Mouse (Mus musculus) liver, embryonic 13.5 days (tissue): ENCODE data around the gene Slc12a4. TPM values are rescaled to one million over a fixed set of nuclear protein-coding genes. Genes with fewer than 3 reads are reported as not detected.
"Not testable (repeated sequence)": the region's sequence is repeated elsewhere in the genome, so short reads cannot be mapped to it uniquely, and the experiment has no call there.

Experiments used
- ATAC-seq: fragments of 200-750 bp; cut with Nextera tagmentation; 2 replicates; pipeline ENCODE4 v1.8.0; 2017; ENCODE audit warnings: low read depth, mild to moderate bottlenecking, moderate number of reproducible peaks, moderate library complexity
- DNase-seq: peaks from one replicate; pipeline ENCODE4 v3.0.0; 2022
- H3K27ac ChIP-seq: fragments of 300-500 bp; sonication (generic); 2 replicates; pipeline ENCODE4 v1.5.1; 2015; ENCODE audit warnings: moderate library complexity, mild to moderate bottlenecking, inconsistent platforms
- H3K27me3 ChIP-seq: fragments of 300-500 bp; sonication (generic); 2 replicates; pipeline ENCODE4 v1.6.1; 2015; ENCODE audit warnings: mild to moderate bottlenecking, inconsistent platforms
- H3K36me3 ChIP-seq: fragments of 300-500 bp; sonication (generic); 2 replicates; pipeline ENCODE4 v1.6.1; 2015; ENCODE audit warnings: mild to moderate bottlenecking, inconsistent platforms
- H3K4me1 ChIP-seq: fragments of 300-500 bp; sonication (generic); replicated peaks from 2 replicates; pipeline ENCODE4 v1.6.1; 2015; ENCODE audit warnings: inconsistent platforms
- H3K4me2 ChIP-seq: fragments of 300-500 bp; sonication (generic); 2 replicates; pipeline ENCODE4 v1.6.1; 2015; ENCODE audit warnings: inconsistent platforms, mild to moderate bottlenecking, moderate library complexity
- H3K4me3 ChIP-seq: fragments of 300-500 bp; sonication (generic); replicated peaks from 2 replicates; pipeline ENCODE4 v1.5.1; 2015; ENCODE audit warnings: mild to moderate bottlenecking, inconsistent platforms
- H3K9ac ChIP-seq: fragments of 300-500 bp; sonication (generic); 2 replicates; pipeline ENCODE4 v1.6.1; 2015; ENCODE audit warnings: mild to moderate bottlenecking, inconsistent platforms
- H3K9me3 ChIP-seq: fragments of 300-500 bp; sonication (generic); replicated peaks from 2 replicates; pipeline ENCODE4 v1.6.1; 2016; ENCODE audit warnings: inconsistent platforms
- WGBS: fragments of 180-500 bp; shearing (Covaris S2); methylation state at CpG from one replicate; pipeline ENCODE4 v1.1.7; 2015; ENCODE audit not compliant: insufficient replicate concordance; 5-methylcytosine and 5-hydroxymethylcytosine counted together
- polyA plus RNA-seq: library from polyadenylated mRNA; unstranded; fragments of >200 nt; fragmentation: Nextera tagmentation; extraction: Ambion mirVana; gene quantifications from 2 replicates; pipeline ENCODE4 v1.2.1, GENCODE M21; 2015

Gene Slc12a4
- polyA plus RNA-seq = 12.6 and 13.1 TPM in 2 replicates

GRCm38 (mm10) chr8:105965905-105966341, at the start of gene Slc12a4:
Slc12a4 (minus strand) TSS chr8:105966097.
- Histone ChIP-seq H3K27me3 (no peaks in the 10 kb centered on the region), H3K36me3 (no peaks in the 10 kb centered on the region), H3K9ac (peak within 1 kb of the TSS; percentile 87), H3K4me1 (peaks cover 77% of the 10 kb centered on the region), H3K9me3 (no peaks in the 10 kb centered on the region), H3K4me2 (peak within 1 kb of the TSS; percentile 96), H3K4me3 (peak within 1 kb of the TSS; percentile 84), H3K27ac (peak within 1 kb of the TSS; percentile 93)
- 1% methylated on average over 47 of the region's 47 CpGs for WGBS
- peak; percentile 72 for ATAC-seq
- peak; percentile 65 for DNase-seq

GRCm38 (mm10) chr8:106012203-106012602, 46.3 kb upstream of the Slc12a4 start:
- H3K4me3 ChIP-seq = peak overlapping the region; percentile 93
- peaks cover 67% of the 10 kb centered on the region for H3K4me1 ChIP-seq
- DNase-seq (peak; percentile 37), ATAC-seq (peak; percentile 36; the same call in 1 of the 2 replicates)
- H3K27ac ChIP-seq = peak overlapping the region; percentile 87
- H3K27me3 ChIP-seq, H3K9me3 ChIP-seq, H3K36me3 ChIP-seq: not testable (repeated sequence)
- H3K4me2 ChIP-seq = peak overlapping the region; percentile 98
- peak overlapping the region; percentile 94 for H3K9ac ChIP-seq
- WGBS = 43% methylated on average over 8 of the region's 8 CpGs

GRCm38 (mm10) chr8:106011643-106011986, 45.7 kb upstream of the Slc12a4 start, which contains the start of gene Ddx28:
Ddx28 (minus strand) TSS chr8:106011882.
- ATAC-seq (peak; percentile 30), DNase-seq (no peak)
- Histone ChIP-seq H3K27me3 (no peaks in the 10 kb centered on the region), H3K4me1 (peaks cover 65% of the 10 kb centered on the region), H3K4me2 (peak within 1 kb of the TSS; percentile 98), H3K9ac (peak within 1 kb of the TSS; percentile 94), H3K4me3 (peak within 1 kb of the TSS; percentile 93), H3K27ac (peak within 1 kb of the TSS; percentile 87), H3K36me3 (peaks cover 7% of the 10 kb centered on the region; the same call in 1 of the 2 replicates), H3K9me3 (no peaks in the 10 kb centered on the region)
- WGBS = under 1% methylated on average over 6 of the region's 6 CpGs

- H3K4me3 ChIP-seq = peak overlapping the region; percentile 93
- peaks cover 60% of the 10 kb centered on the region for H3K4me1 ChIP-seq
- peaks cover 7% of the 10 kb centered on the region; the same call in 1 of the 2 replicates for H3K36me3 ChIP-seq
- DNase-seq = peak; percentile 85
- H3K9me3 ChIP-seq = no peaks in the 10 kb centered on the region
- H3K9ac ChIP-seq = peak overlapping the region; percentile 94
- ATAC-seq = peak; percentile 89
- no peaks in the 10 kb centered on the region for H3K27me3 ChIP-seq
- H3K4me2 ChIP-seq = peak overlapping the region; percentile 98
- peak overlapping the region; percentile 87 for H3K27ac ChIP-seq
- WGBS = under 1% methylated on average over 74 of the region's 74 CpGs
Observed at GRCm38 (mm10) chr8:106010748-106011642, 45.1 kb upstream of the Slc12a4 start.

GRCm38 (mm10) chr8:106007891-106008290, 42.0 kb upstream of the Slc12a4 start:
- WGBS = 55% methylated on average over 3 of the region's 3 CpGs
- ATAC-seq, H3K27ac ChIP-seq, H3K36me3 ChIP-seq, H3K4me2 ChIP-seq, DNase-seq, H3K9ac ChIP-seq, H3K9me3 ChIP-seq, H3K4me3 ChIP-seq, H3K27me3 ChIP-seq: not testable (repeated sequence)
- H3K4me1 ChIP-seq = peaks cover 51% of the 10 kb centered on the region

GRCm38 (mm10) chr8:106007135-106007534, 41.2 kb upstream of the Slc12a4 start:
- no peaks in the 10 kb centered on the region for H3K9me3 ChIP-seq
- no peak overlapping the region for H3K9ac ChIP-seq
- 53% methylated on average over 3 of the region's 3 CpGs for WGBS
- peaks cover 46% of the 10 kb centered on the region for H3K4me1 ChIP-seq
- DNase-seq (no peak), ATAC-seq (no peak)
- peaks cover 3% of the 10 kb centered on the region; the same call in 1 of the 2 replicates for H3K36me3 ChIP-seq
- H3K4me3 ChIP-seq = no peak overlapping the region
- H3K4me2 ChIP-seq = no peak overlapping the region
- no peak overlapping the region for H3K27ac ChIP-seq
- no peaks in the 10 kb centered on the region for H3K27me3 ChIP-seq

- Histone ChIP-seq H3K4me2 (no peak overlapping the region), H3K4me1 (peaks cover 39% of the 10 kb centered on the region), H3K27me3 (0 out of 2 replicates have a peak, but pooled peaks cover 3% of the 10 kb centered on the region), H3K27ac (no peak overlapping the region), H3K36me3 (peaks cover 3% of the 10 kb centered on the region; the same call in 1 of the 2 replicates), H3K9ac (no peak overlapping the region), H3K4me3 (no peak overlapping the region), H3K9me3 (no peaks in the 10 kb centered on the region)
- DNase-seq (no peak), ATAC-seq (no peak)
- WGBS = 75% methylated on average over 4 of the region's 4 CpGs
Observed at GRCm38 (mm10) chr8:106006413-106006812, 40.5 kb upstream of the Slc12a4 start.

- Histone ChIP-seq H3K36me3 (peaks cover 3% of the 10 kb centered on the region; the same call in 1 of the 2 replicates), H3K9me3 (no peaks in the 10 kb centered on the region), H3K4me2 (no peak within 1 kb of the TSS), H3K9ac (no peak within 1 kb of the TSS), H3K27ac (no peak within 1 kb of the TSS), H3K4me1 (peaks cover 39% of the 10 kb centered on the region), H3K27me3 (0 out of 2 replicates have a peak, but pooled peaks cover 3% of the 10 kb centered on the region), H3K4me3 (no peak within 1 kb of the TSS)
- DNase-seq (no peak), ATAC-seq (no peak)
- 78% methylated on average over 4 of the region's 4 CpGs for WGBS
Observed at GRCm38 (mm10) chr8:106005875-106006274, 40.0 kb upstream of the Slc12a4 start, which contains the start of gene Dpep2nb. Dpep2nb (minus strand) TSS chr8:106005975.

GRCm38 (mm10) chr8:106004538-106005207, 38.8 kb upstream of the Slc12a4 start:
- WGBS = 45% methylated on average over 8 of the region's 8 CpGs
- Histone ChIP-seq H3K36me3 (peaks cover 2% of the 10 kb centered on the region; the same call in 1 of the 2 replicates), H3K4me3 (no peak overlapping the region), H3K4me1 (peaks cover 27% of the 10 kb centered on the region), H3K9me3 (no peaks in the 10 kb centered on the region), H3K9ac (no peak overlapping the region), H3K27me3 (0 out of 2 replicates have a peak, but pooled peaks cover 3% of the 10 kb centered on the region), H3K27ac (no peak overlapping the region), H3K4me2 (no peak overlapping the region)
- DNase-seq (no peak), ATAC-seq (no peak)

GRCm38 (mm10) chr8:106001908-106002307, 36.0 kb upstream of the Slc12a4 start:
- H3K9ac ChIP-seq = no peak overlapping the region
- H3K9me3 ChIP-seq = no peaks in the 10 kb centered on the region

GRCm38 (mm10) chr8:105998971-105999370, 33.1 kb upstream of the Slc12a4 start:
- no peak overlapping the region for H3K4me2 ChIP-seq
- no peaks in the 10 kb centered on the region for H3K9me3 ChIP-seq
- ATAC-seq (peak; percentile 58), DNase-seq (no peak)
- no peak overlapping the region for H3K4me3 ChIP-seq
- peak overlapping the region; percentile 30; the same call in 1 of the 2 replicates for H3K27ac ChIP-seq
- WGBS = 60% methylated on average over 2 of the region's 2 CpGs
- H3K4me1 ChIP-seq = peaks cover 21% of the 10 kb centered on the region
- no peak overlapping the region for H3K9ac ChIP-seq
- 0 out of 2 replicates have a peak, but pooled peaks cover 10% of the 10 kb centered on the region for H3K27me3 ChIP-seq
- H3K36me3 ChIP-seq = no peaks in the 10 kb centered on the region

More at GRCm38 (mm10) chr8:106001908-106002307, 36.0 kb upstream of the Slc12a4 start:
- Histone ChIP-seq H3K27me3 (0 out of 2 replicates have a peak, but pooled peaks cover 3% of the 10 kb centered on the region), H3K27ac (no peak overlapping the region), H3K4me1 (peaks cover 21% of the 10 kb centered on the region), H3K36me3 (no peaks in the 10 kb centered on the region), H3K4me3 (no peak overlapping the region), H3K4me2 (no peak overlapping the region)
- no peak for ATAC-seq
- no peak for DNase-seq
- WGBS = 63% methylated on average over 4 of the region's 4 CpGs
